Mouse (Mus musculus) E14TG2a.4 (cell line): Measurements from ENCODE around the gene Obox5.
"Not testable (repeated sequence)": the region's sequence is repeated elsewhere in the genome, so short reads cannot be mapped to it uniquely, and the experiment has no call there.

ENCODE experiments used
- CTCF ChIP-seq: conservative IDR thresholded peaks from 2 replicates; pipeline ENCODE4 v1.5.1; 2014; ENCODE audit warnings: low read length
- POU5F1 ChIP-seq: IDR thresholded peaks from 2 replicates; pipeline ENCODE4 v1.6.1; 2014; ENCODE audit warnings: low read length, borderline replicate concordance

DNA sequence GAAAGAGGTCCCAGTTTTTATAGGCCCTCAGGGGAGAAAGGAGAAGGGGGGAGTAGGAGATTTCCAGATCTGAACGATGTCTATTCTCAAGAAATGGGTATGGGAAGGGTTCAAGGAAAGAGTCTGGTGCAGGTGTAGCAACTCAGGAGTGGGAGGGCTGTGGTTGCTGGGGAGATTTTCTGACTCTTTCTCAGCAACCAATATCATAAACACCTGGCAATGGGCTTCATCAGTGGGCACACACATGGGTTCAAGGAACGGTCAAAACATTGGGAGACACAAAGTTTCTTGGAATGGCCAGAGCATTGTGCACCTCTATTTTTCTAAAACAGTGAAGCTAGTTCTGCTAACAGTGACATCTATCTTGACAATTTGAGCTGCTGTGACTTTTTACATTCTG lies at the start of gene Obox5:
- not testable (repeated sequence) for TF ChIP-seq POU5F1, CTCF
